Mouse (Mus musculus) testis, adult 2 months (tissue): ENCODE measurements around the gene Slc12a6. TPM values are rescaled to one million over a fixed set of nuclear protein-coding genes. Genes with fewer than 3 reads are reported as not detected.

Experiments used
- H3K27ac ChIP-seq: fragments of 200-500 bp; 2 replicates; pipeline ENCODE4 v1.5.1; 2012; ENCODE audit warnings: low read depth, low read length; ENCODE audit not compliant: control insufficient read depth, insufficient read depth
- H3K27me3 ChIP-seq: fragments of 200-500 bp; 2 replicates; pipeline ENCODE4 v1.6.1; 2012; ENCODE audit warnings: mild to moderate bottlenecking, low read length, moderate library complexity; ENCODE audit not compliant: control insufficient read depth, insufficient read depth
- H3K36me3 ChIP-seq: fragments of 200-500 bp; 2 replicates; pipeline ENCODE4 v1.6.1; 2012; ENCODE audit warnings: mild to moderate bottlenecking, low read length; ENCODE audit not compliant: control insufficient read depth, insufficient read depth
- H3K4me1 ChIP-seq: fragments of 200-500 bp; 2 replicates; pipeline ENCODE4 v1.6.1; 2012; ENCODE audit warnings: low read length; ENCODE audit not compliant: control insufficient read depth, insufficient read depth
- H3K4me3 ChIP-seq: fragments of 200-500 bp; 2 replicates; pipeline ENCODE4 v1.5.1; 2012; ENCODE audit warnings: low read depth, mild to moderate bottlenecking, low read length, moderate library complexity, mixed read lengths; ENCODE audit not compliant: control insufficient read depth
- CTCF ChIP-seq: fragments of 200-500 bp; IDR thresholded peaks from 2 replicates; pipeline ENCODE4 v1.5.1; 2012; ENCODE audit warnings: low read depth, mild to moderate bottlenecking, inconsistent platforms, low read length, moderate library complexity; ENCODE audit not compliant: control insufficient read depth, insufficient read depth, insufficient replicate concordance
- POLR2A ChIP-seq: fragments of 200-500 bp; IDR thresholded peaks from 2 replicates; pipeline ENCODE4 v1.6.1; 2012; ENCODE audit warnings: low read depth, mild to moderate bottlenecking, inconsistent platforms, low read length, moderate library complexity; ENCODE audit not compliant: control insufficient read depth
- polyA plus RNA-seq: library from polyadenylated mRNA; depleted of rRNA; stranded (reverse); fragments of >200 nt; gene quantifications from 2 replicates; pipeline ENCODE4 v1.2.3, GENCODE M21; 2012; rRNA removed

Slc12a6 gene
- polyA plus RNA-seq, 1 experiment: 34.1 TPM

GRCm38 (mm10) chr2:112396649-112397048 lies 131.0 kb downstream of the Slc12a6 start:
- Histone ChIP-seq H3K27me3 (no peaks in the 10 kb centered on the region), H3K4me1 (no peaks in the 10 kb centered on the region), H3K27ac (no peak overlapping the region), H3K36me3 (no peaks in the 10 kb centered on the region), H3K4me3 (no peak overlapping the region)
- no peak for TF ChIP-seq CTCF
- no peak for TF ChIP-seq POLR2A

GRCm38 (mm10) chr2:112407030-112407429 lies 141.4 kb downstream of the Slc12a6 start:
- H3K36me3 ChIP-seq: no peaks in the 10 kb centered on the region
- no peaks in the 10 kb centered on the region for H3K4me1 ChIP-seq
- H3K4me3 ChIP-seq: no peak overlapping the region
- H3K27ac ChIP-seq: no peak overlapping the region
- TF ChIP-seq CTCF (no peak), POLR2A (no peak)
- no peaks in the 10 kb centered on the region for H3K27me3 ChIP-seq

Other genes starting within 250 kb of the Slc12a6 start
- not detected in 2 replicates for gene Olfr1311, start 241.4 kb upstream of the Slc12a6 start, polyA plus RNA-seq
- not detected in 2 replicates for gene Olfr1312, start 215.6 kb upstream of the Slc12a6 start, polyA plus RNA-seq
- not detected in 2 replicates for gene Olfr1313, start 188.0 kb upstream of the Slc12a6 start, polyA plus RNA-seq
- not detected in 2 replicates for gene Olfr1314, start 169.0 kb upstream of the Slc12a6 start, polyA plus RNA-seq
- not detected in 2 replicates for gene Olfr1315-ps1, start 150.4 kb upstream of the Slc12a6 start, polyA plus RNA-seq
- gene Olfr1316, start 130.8 kb upstream of the Slc12a6 start, polyA plus RNA-seq: not detected in 2 replicates
- gene Olfr1317, start 125.5 kb upstream of the Slc12a6 start, polyA plus RNA-seq: not detected in 2 replicates
- gene Olfr1318, start 111.6 kb upstream of the Slc12a6 start, polyA plus RNA-seq: not detected in 2 replicates
- gene Lpcat4, start 26.4 kb upstream of the Slc12a6 start, polyA plus RNA-seq: 74.6 and 88.6 TPM in 2 replicates
- gene Nutm1, start 6.5 kb upstream of the Slc12a6 start, polyA plus RNA-seq: 22.6 and 23.7 TPM in 2 replicates
- gene Nop10, start 3.9 kb upstream of the Slc12a6 start, polyA plus RNA-seq: 108 and 121 TPM in 2 replicates
- not detected in 2 replicates for gene Gm21985, start 489 bp downstream of the Slc12a6 start, polyA plus RNA-seq
- gene Emc4, start 102.2 kb downstream of the Slc12a6 start, polyA plus RNA-seq: 105 and 118 TPM in 2 replicates
- gene Katnbl1, start 113.4 kb downstream of the Slc12a6 start, polyA plus RNA-seq: 0.78 and 1.1 TPM in 2 replicates
- gene Emc7, start 189.2 kb downstream of the Slc12a6 start, polyA plus RNA-seq: 8.2 and 10.6 TPM in 2 replicates
- gene Chrm5, start 214.9 kb downstream of the Slc12a6 start, polyA plus RNA-seq: 0.18 TPM in 1 of 2 replicates, not detected in the other
- gene Aven, start 227.1 kb downstream of the Slc12a6 start, polyA plus RNA-seq: 145 and 155 TPM in 2 replicates